Comparison of ENCODE assay signal across 22 mouse cellular contexts in the genomic region with DNA sequence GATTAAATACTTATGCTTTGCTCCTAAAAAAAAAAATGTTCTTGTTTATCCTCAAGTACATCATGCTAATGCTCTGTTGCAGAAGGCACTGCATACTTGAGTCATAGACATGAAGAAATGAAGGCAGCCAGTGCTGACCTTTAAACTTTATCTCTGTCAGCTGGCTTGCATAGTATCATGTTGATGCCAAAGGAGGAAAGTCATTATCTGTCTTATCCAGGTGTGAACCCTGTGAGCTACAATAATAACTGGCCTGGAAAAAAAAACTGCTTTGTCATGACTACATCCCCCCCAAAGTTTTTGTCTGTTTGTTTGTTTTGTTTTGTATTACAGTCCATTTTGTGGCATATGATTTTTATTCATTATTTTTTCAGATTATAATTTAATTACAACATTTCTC.
DNase-seq lines count a peak whose midpoint lies in the region; ATAC-seq and TF ChIP-seq lines count a peak whose summit lies in the region.
"Had no signal": no experiment of that assay in that cellular context is flagged by ENCODE, and none has a peak within 500 bp of the region (broad histone marks: within the 10 kb centered on the region; RNA-seq: fewer than 3 reads in every experiment).

No protein-coding gene starts in this region.

- no peaks in the 10 kb centered on the region for H3K79me2 ChIP-seq in liver, adult 2 months (ENCODE audit: control insufficient read depth, insufficient read depth, low read length)

- ATAC-seq in common myeloid progenitor, adult 5-6 weeks (replicated peaks; ENCODE audit: low read depth, poor library complexity, severe bottlenecking): peak; percentile 69
- peak; percentile 91 for ATAC-seq in liver, embryonic 14.5 days (ENCODE audit: insufficient read depth)
- peak; percentile 92 for ATAC-seq in megakaryocyte-erythroid progenitor cell, adult 5-6 weeks (replicated peaks; ENCODE audit: low FRiP score, low TSS enrichment, poor library complexity, severe bottlenecking)
- no peak for ATAC-seq in hindbrain, embryonic 12.5 days (ENCODE audit: low FRiP score)
- ATAC-seq: lung, postnatal 0 days; midbrain, embryonic 13.5 days had no signal

- TF ChIP-seq CTCF in liver, adult 2 months (IDR thresholded peaks at IDR 0.05; ENCODE audit: low read depth, low read length): no peak
- TF ChIP-seq CTCF in liver, embryonic 14.5 days (IDR thresholded peaks at IDR 0.05; ENCODE audit: low read depth): no peak

- no peak overlapping the region for H3K27ac ChIP-seq in liver, adult 2 months (replicated peaks; ENCODE audit: insufficient read depth, low read depth, low read length)
- peak overlapping the region; percentile 6 for H3K27ac ChIP-seq in liver, embryonic 14.5 days
- no peak overlapping the region for H3K27ac ChIP-seq in hindbrain, embryonic 12.5 days
- H3K27ac ChIP-seq: forebrain, embryonic 12.5 days; heart, embryonic 15.5 days; hindbrain, embryonic 15.5 days; limb, embryonic 15.5 days; macrophage; midbrain, embryonic 13.5 days; neural tube, embryonic 12.5 days had no signal

- TF ChIP-seq EP300 in liver, embryonic 14.5 days (IDR thresholded peaks at IDR 0.05; ENCODE audit: low read depth): peak; percentile 94

- no peak overlapping the region for H3K4me3 ChIP-seq in liver, adult 2 months (ENCODE audit: insufficient read depth, low read depth, low read length)
- no peak overlapping the region for H3K4me3 ChIP-seq in liver, embryonic 14.5 days (ENCODE audit: insufficient read depth in 1 of 2, low read depth in 2 of 2, low read length in 2 of 2)
- H3K4me3 ChIP-seq in hindbrain, embryonic 12.5 days: no peak overlapping the region
- H3K4me3 ChIP-seq: forebrain, embryonic 12.5 days; heart, embryonic 15.5 days; hindbrain, embryonic 15.5 days; limb, embryonic 15.5 days; midbrain, embryonic 13.5 days; neural tube, embryonic 12.5 days had no signal

- no peaks in the 10 kb centered on the region for H3K4me1 ChIP-seq in liver, adult 2 months (ENCODE audit: control insufficient read depth, insufficient read depth, low read length)
- peaks cover 17% of the 10 kb centered on the region in 2 experiments for H3K4me1 ChIP-seq in liver, embryonic 14.5 days (replicated peaks; ENCODE audit: control insufficient read depth in 2 of 2, insufficient read depth in 2 of 2, low read length in 1 of 2)
- no peaks in the 10 kb centered on the region for H3K4me1 ChIP-seq in hindbrain, embryonic 12.5 days
- H3K4me1 ChIP-seq: forebrain, embryonic 12.5 days; heart, embryonic 15.5 days; hindbrain, embryonic 15.5 days; limb, embryonic 15.5 days; midbrain, embryonic 13.5 days; neural tube, embryonic 12.5 days had no signal

- H3K4me2 ChIP-seq in liver, embryonic 14.5 days (ENCODE audit: low read depth): peak overlapping the region; percentile 21
- no peak overlapping the region for H3K4me2 ChIP-seq in hindbrain, embryonic 12.5 days (replicated peaks)
- H3K4me2 ChIP-seq: forebrain, embryonic 12.5 days; heart, embryonic 15.5 days; hindbrain, embryonic 15.5 days; limb, embryonic 15.5 days; midbrain, embryonic 13.5 days; neural tube, embryonic 12.5 days had no signal

- DNase-seq in liver, adult 2 months (ENCODE audit: extremely low read depth, low read depth, low spot score): peak; percentile 2
- DNase-seq in liver: no peak
- DNase-seq in liver, embryonic 14.5 days (ENCODE audit: low read depth in 3 of 3, low spot score in 3 of 3): peak; percentile 57 to 72 (median 70)
- no peak for DNase-seq in right cerebral cortex, postnatal 10 days (ENCODE audit: low spot score in 2 of 2)
- DNase-seq in urinary bladder, postnatal 36 days (ENCODE audit: low spot score in 2 of 2): no peak
- DNase-seq: cerebellum, adult 9-10 months; heart, postnatal 36 days; kidney, adult 8-10 months; kidney, postnatal 10 days; left cerebral cortex, postnatal 4 days; thymus, postnatal 36 days had no signal

- no peak overlapping the region for H3K9ac ChIP-seq in liver, adult 2 months (ENCODE audit: low read depth, low read length)
- no peak overlapping the region for H3K9ac ChIP-seq in liver, embryonic 14.5 days (replicated peaks)
- no peak overlapping the region for H3K9ac ChIP-seq in hindbrain, embryonic 12.5 days
- H3K9ac ChIP-seq: forebrain, embryonic 12.5 days; heart, embryonic 15.5 days; hindbrain, embryonic 15.5 days; limb, embryonic 15.5 days; midbrain, embryonic 13.5 days; neural tube, embryonic 12.5 days had no signal

- no peaks in the 10 kb centered on the region for H3K27me3 ChIP-seq in liver, adult 2 months (ENCODE audit: control insufficient read depth, insufficient read depth, low read length)
- no peaks in the 10 kb centered on the region for H3K27me3 ChIP-seq in liver, embryonic 14.5 days (ENCODE audit: control insufficient read depth, insufficient read depth, low read length)
- no peaks in the 10 kb centered on the region for H3K27me3 ChIP-seq in hindbrain, embryonic 12.5 days
- H3K27me3 ChIP-seq: forebrain, embryonic 12.5 days; heart, embryonic 15.5 days; hindbrain, embryonic 15.5 days; limb, embryonic 15.5 days; midbrain, embryonic 13.5 days; neural tube, embryonic 12.5 days had no signal

- no peaks in the 10 kb centered on the region for H3K9me3 ChIP-seq in liver, embryonic 14.5 days (ENCODE audit: control insufficient read depth, low read length)
- H3K9me3 ChIP-seq in hindbrain, embryonic 12.5 days (replicated peaks): no peaks in the 10 kb centered on the region
- H3K9me3 ChIP-seq: forebrain, embryonic 12.5 days; heart, embryonic 15.5 days; hindbrain, embryonic 15.5 days; limb, embryonic 15.5 days; midbrain, embryonic 13.5 days; neural tube, embryonic 12.5 days had no signal

- no peaks in the 10 kb centered on the region for H3K36me3 ChIP-seq in liver, adult 2 months (ENCODE audit: control insufficient read depth, insufficient read depth, low read length)
- H3K36me3 ChIP-seq in liver, embryonic 14.5 days (replicated peaks; ENCODE audit: control insufficient read depth, insufficient read depth, low read depth): no peaks in the 10 kb centered on the region
- no peaks in the 10 kb centered on the region for H3K36me3 ChIP-seq in hindbrain, embryonic 12.5 days
- H3K36me3 ChIP-seq: forebrain, embryonic 12.5 days; heart, embryonic 15.5 days; hindbrain, embryonic 15.5 days; limb, embryonic 15.5 days; midbrain, embryonic 13.5 days; neural tube, embryonic 12.5 days had no signal

- TF ChIP-seq POLR2A in liver, adult 2 months (IDR thresholded peaks at IDR 0.05; ENCODE audit: extremely low read depth, insufficient read depth, low read length): no peak

Comparison
In these comparisons a context has a peak if more than half of its experiments do, and no peak if none do; other contexts are left out.
1. DNase-seq: peak in liver, adult 2 months (single experiment) and liver, embryonic 14.5 days (3 of 3); none in liver (single experiment), right cerebral cortex, postnatal 10 days (0 of 2) and urinary bladder, postnatal 36 days (0 of 2).